Mouse (Mus musculus) frontal cortex, adult 2 months (tissue): ENCODE data around the gene Cnih1. TPM values are rescaled to one million over a fixed set of nuclear protein-coding genes. Genes with fewer than 3 reads are reported as not detected.
A peak's percentile ranks its signal among the peaks of the same experiment; 100 is the strongest.

Experiments used
- DNase-seq, 2 experiments: peaks; one replicate each; pipeline ENCODE4 v3.0.0; 2022; ENCODE audit warnings: low spot score in 1 of 2; ENCODE audit errors: extremely low spot score in 1 of 2
- polyA plus RNA-seq: library from polyadenylated mRNA; depleted of rRNA; stranded (reverse); fragments of >200 nt; gene quantifications from 2 replicates; pipeline ENCODE4 v1.2.3, GENCODE M21; 2012; rRNA removed

Cnih1 gene
- polyA plus RNA-seq, 1 experiment, result 105 TPM

DNA sequence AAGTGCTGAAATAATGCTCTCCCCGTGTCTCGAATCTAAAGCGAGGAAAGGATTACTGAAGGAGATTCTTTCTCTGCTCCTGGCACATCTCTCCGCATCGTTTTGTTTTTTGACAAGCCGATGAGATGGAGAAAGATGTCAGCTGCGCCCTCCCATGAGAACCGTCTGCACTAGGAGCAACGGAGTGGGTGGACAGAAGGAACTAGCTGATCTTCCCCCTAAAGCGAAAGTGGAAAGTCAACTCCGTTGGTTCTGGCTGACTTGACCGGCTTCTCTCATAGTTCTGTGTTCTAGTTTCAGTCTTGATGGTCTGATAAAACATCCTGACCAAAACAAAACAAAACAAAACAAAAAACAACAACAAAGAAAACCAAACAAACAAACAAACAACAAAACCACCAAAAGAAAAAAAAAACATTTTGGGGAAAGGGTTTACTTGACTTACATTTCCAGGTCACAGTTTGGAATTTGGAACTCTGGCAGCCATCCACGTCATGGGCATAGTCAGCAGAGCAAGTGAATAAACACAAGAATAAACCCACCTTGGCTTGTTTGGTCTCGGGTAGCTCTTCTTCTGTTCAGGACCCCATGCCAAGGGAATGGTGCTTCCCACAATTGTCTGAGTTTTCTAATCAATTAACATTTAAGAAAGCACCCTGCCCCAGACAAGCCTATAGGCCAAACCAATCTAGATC is 53.3 kb downstream of the Cnih1 start:
- no peak for DNase-seq

DNA sequence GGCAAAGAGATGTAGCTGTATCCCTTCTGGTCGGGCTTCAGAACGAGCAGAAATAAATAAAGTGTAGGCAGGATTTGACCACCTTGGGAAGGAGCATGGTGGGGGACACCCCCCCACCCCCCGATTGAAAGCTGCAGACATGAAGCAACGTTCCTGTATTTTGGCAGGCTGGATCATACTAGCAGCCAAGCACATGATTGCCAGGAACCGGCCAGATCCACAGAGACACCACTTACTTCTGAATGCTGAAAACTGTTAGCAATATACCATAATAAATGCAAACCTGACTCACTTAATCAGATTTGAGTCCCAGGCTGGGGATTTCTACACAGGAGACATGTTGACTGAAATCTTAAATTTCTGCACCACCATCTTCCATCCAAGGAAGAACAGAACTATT is 53.9 kb downstream of the Cnih1 start:
- no peak for DNase-seq

GRCm38 (mm10) chr14:46725743-46726142 is 62.5 kb downstream of the Cnih1 start:
- peak in 1 of 2 experiments; percentile 15 for DNase-seq

Other genes starting within 250 kb of the Cnih1 start
- 0.70 and 0.97 TPM in 2 replicates for gene Cdkn3, start 27.9 kb downstream of the Cnih1 start, polyA plus RNA-seq
- gene Gmfb, start 33.8 kb upstream of the Cnih1 start, polyA plus RNA-seq, result 85.8 and 90.7 TPM in 2 replicates
- 33.4 and 38.2 TPM in 2 replicates for gene Cgrrf1, start 43.7 kb upstream of the Cnih1 start, polyA plus RNA-seq
- gene Samd4, start 94.4 kb upstream of the Cnih1 start, polyA plus RNA-seq, result 12.7 and 13.3 TPM in 2 replicates